Mouse (Mus musculus) bone marrow macrophage, adult 2 months (primary cell): ENCODE measurements around the gene Ttll9. TPM values are rescaled to one million over a fixed set of nuclear protein-coding genes. Genes with fewer than 3 reads are reported as not detected.

Source experiments
- H3K27ac ChIP-seq: 2 replicates; pipeline ENCODE4 v1.5.1; 2012; ENCODE audit warnings: low read depth, low read length; ENCODE audit not compliant: insufficient read depth
- H3K4me1 ChIP-seq: 2 replicates; pipeline ENCODE4 v1.6.1; 2012; ENCODE audit warnings: low read length; ENCODE audit not compliant: control insufficient read depth, insufficient read depth
- H3K4me3 ChIP-seq: 2 replicates; pipeline ENCODE4 v1.5.1; 2012; ENCODE audit warnings: mild to moderate bottlenecking, low read length, moderate library complexity; ENCODE audit not compliant: insufficient read depth
- CTCF ChIP-seq: IDR thresholded peaks from 2 replicates; pipeline ENCODE4 v1.5.1; 2012; ENCODE audit warnings: low read depth, mild to moderate bottlenecking, low read length, moderate library complexity
- POLR2A ChIP-seq: IDR thresholded peaks from 2 replicates; pipeline ENCODE4 v1.6.1; 2012; ENCODE audit warnings: mild to moderate bottlenecking, low read depth, low read length, borderline replicate concordance
- polyA plus RNA-seq: library from polyadenylated mRNA; stranded (reverse); fragments of >200 nt; gene quantifications from 2 replicates; pipeline ENCODE4 v1.2.4, GENCODE M21; 2012; ENCODE audit not compliant: missing spikeins, insufficient read depth, insufficient read length

Gene Ttll9
- polyA plus RNA-seq, 1 experiment, result not detected

DNA sequence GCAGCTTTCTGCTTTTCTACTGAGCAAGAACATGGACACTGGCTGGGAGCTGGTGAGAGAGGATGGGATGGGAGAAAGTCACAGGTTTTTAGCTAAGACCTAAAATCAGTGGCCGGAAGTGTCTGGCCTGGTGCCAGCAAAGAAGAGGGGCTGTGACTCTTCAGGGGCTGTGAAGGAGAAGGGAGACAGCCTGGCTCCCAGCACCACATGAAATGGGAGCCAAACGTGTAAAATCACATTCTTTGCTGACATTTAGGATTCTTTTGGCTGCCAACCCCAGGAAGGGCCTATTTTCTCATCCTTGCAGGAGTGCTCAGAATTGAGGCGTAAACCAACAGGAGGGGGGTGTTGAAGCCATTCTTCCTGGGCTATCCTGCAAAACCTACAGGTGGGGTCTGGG is 81.6 kb downstream of the Ttll9 start:
- Histone ChIP-seq H3K4me3 (no peak overlapping the region), H3K4me1 (no peaks in the 10 kb centered on the region), H3K27ac (no peak overlapping the region)
- TF ChIP-seq CTCF (no peak), POLR2A (no peak)

DNA sequence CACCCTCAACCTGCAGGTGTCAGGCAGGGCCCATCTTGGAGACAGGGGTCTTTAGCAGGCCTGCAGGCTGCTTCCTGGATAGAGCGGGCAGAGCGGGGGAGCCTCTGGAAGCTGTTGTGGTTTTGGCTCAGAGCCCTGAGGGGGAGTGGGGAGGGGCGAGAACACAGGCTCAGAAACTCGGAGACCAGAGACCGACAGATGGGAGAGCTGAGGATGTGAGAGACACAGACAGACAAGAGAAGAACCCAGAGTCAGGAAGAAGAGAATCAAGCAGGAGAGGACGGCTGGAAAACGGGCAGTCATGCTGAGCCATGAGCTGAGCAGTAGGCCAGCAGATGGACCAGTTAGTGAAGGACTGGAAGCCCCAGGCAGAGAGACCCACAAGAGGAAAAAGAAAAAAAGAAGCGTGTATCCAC is 83.6 kb downstream of the Ttll9 start:
- Histone ChIP-seq H3K4me1 (no peaks in the 10 kb centered on the region), H3K4me3 (no peak overlapping the region), H3K27ac (no peak overlapping the region)
- no peak for TF ChIP-seq POLR2A
- no peak for TF ChIP-seq CTCF

- Histone ChIP-seq H3K4me1 (no peaks in the 10 kb centered on the region), H3K4me3 (no peak overlapping the region), H3K27ac (no peak overlapping the region)
- TF ChIP-seq CTCF (peak; percentile 64), POLR2A (no peak)
Observed at GRCm38 (mm10) chr2:153047828-153048465, 85.7 kb downstream of the Ttll9 start.

DNA sequence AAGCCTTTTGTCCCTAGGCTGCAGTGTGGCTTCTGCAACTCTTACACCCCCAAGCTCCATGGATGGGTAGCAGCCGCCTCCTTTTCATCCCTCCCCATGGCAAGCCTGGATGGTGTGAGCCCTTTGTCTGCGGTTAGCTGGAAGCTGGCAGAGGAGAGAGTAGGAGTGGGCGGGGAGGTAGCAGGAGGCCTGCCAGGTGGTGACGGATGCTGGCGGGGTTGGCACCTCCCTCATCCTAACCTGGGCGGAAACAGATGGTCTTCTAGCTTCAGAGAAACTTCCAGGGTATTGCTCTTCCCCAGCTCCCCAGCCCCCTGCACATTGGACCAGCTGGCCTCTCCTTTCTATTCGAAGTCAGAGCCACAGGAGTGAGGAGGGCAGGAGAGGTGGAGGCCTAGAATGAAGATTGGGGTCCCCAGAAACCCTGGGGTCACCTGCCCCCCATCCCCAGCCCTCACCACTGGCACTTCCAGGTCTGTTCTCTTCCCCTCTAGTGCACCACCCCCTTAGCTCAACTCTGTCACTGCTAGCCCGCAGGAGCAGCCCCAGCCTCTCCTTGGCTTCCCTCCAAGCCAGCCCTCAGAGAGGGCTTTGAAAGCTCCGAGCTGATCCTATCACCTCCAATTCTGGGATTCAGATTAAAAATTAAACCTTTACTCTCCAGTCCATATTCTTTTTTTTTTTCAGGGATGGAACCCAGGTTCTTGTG is 87.2 kb downstream of the Ttll9 start:
- H3K4me3 ChIP-seq, result no peak overlapping the region
- TF ChIP-seq CTCF (no peak), POLR2A (no peak)
- no peak overlapping the region for H3K27ac ChIP-seq
- H3K4me1 ChIP-seq, result no peaks in the 10 kb centered on the region

GRCm38 (mm10) chr2:153049997-153050358 is 87.7 kb downstream of the Ttll9 start:
- H3K27ac ChIP-seq, result no peak overlapping the region
- no peaks in the 10 kb centered on the region for H3K4me1 ChIP-seq
- H3K4me3 ChIP-seq, result no peak overlapping the region
- no peak for TF ChIP-seq POLR2A
- no peak for TF ChIP-seq CTCF

- H3K4me1 ChIP-seq, result no peaks in the 10 kb centered on the region
- TF ChIP-seq CTCF (no peak), POLR2A (no peak)
Observed at GRCm38 (mm10) chr2:153051095-153051494, 88.8 kb downstream of the Ttll9 start.

DNA sequence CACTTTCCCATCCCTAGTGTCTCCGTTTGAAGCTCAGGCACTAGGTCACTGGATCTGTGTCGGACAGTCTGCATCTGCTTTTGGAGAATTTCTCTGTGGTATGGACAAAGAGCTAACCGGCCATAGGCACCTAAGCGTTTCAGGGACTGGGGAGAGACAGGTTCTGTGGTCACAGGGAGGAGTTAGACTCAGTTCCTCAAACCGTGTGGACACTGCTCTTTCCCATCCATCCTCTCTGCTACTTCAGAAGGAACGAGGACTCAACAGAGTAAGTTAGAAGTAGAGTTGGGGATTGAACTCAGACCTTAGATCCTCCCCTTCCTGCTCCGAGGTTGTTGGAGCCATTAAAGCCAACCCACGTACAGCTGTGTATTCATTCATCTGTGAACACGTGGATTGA is 89.3 kb downstream of the Ttll9 start:
- no peaks in the 10 kb centered on the region for H3K4me1 ChIP-seq
- TF ChIP-seq CTCF, result no peak
- TF ChIP-seq POLR2A, result no peak
- H3K27ac ChIP-seq, result no peak overlapping the region

More at GRCm38 (mm10) chr2:153051095-153051494, 88.8 kb downstream of the Ttll9 start:
- Histone ChIP-seq H3K4me3 (no peak overlapping the region), H3K27ac (no peak overlapping the region)

GRCm38 (mm10) chr2:153052700-153053351 is 90.5 kb downstream of the Ttll9 start:
- H3K4me1 ChIP-seq, result no peaks in the 10 kb centered on the region
- H3K27ac ChIP-seq, result no peak overlapping the region
- no peak overlapping the region for H3K4me3 ChIP-seq
- TF ChIP-seq CTCF (no peak), POLR2A (no peak)

More for the DNA sequence above, 89.3 kb downstream of the Ttll9 start:
- H3K4me3 ChIP-seq, result no peak overlapping the region

DNA sequence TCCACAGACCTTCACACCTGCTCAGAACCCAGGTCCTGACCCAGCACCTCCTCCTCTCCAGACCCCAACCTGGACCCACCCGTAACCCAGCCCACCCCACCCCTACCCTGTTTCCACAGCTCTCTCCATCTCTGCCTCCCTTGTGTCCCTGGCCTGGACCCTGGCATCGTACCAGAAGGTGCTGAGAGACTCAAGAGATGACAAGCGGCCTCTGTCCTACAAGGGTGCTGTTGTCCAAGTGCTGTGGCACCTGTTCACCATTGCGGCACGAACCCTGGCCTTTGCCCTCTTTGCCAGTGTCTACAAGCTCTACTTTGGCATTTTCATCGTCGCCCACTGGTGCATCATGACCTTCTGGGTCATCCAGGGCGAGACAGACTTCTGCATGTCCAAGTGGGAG is 91.6 kb downstream of the Ttll9 start:
- H3K4me3 ChIP-seq, result no peak overlapping the region
- no peak overlapping the region for H3K27ac ChIP-seq
- no peaks in the 10 kb centered on the region for H3K4me1 ChIP-seq
- TF ChIP-seq POLR2A (no peak), CTCF (no peak)
